Mouse (Mus musculus): ENCODE measurements around the gene Ugt1a10.
"Not testable (repeated sequence)": the region's sequence is repeated elsewhere in the genome, so short reads cannot be mapped to it uniquely, and the experiment has no call there.

Ugt1a10 gene

GRCm38 (mm10) chr1:88055088-88055487, at the start of gene Ugt1a10:
Gene Ugt1a10, plus strand, starts transcription at chr1:88055388.
- DNase-seq (ENCODE audit: low read depth, low spot score) = no peak

GRCm38 (mm10) chr1:88007692-88008210, 47.4 kb upstream of the Ugt1a10 start:
- no peak for DNase-seq (ENCODE audit: low read depth, low spot score)

DNA sequence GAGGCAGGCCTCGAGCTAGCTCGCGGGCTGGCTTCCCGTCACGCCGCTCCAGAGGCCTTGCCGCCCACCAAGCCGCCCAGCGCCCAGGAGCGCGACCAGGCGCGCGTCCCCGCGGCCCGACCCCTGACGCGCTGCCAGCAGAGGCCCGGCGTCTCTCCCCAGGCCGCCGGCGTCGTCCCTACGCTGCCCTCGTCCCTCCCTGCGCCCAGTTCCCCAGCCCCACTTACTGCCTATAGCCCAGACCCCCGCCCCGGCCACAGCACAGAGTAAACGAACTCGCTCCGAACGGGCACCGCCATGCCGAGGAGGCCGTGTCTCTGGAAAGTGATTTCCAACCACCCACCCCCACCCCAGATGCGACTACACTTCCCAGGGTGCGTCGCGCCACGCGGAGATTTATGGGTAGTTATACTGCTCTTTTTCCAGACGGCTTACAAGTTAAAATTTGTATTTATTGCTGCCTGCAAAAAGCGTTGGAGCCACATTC, 46.9 kb upstream of the Ugt1a10 start, which contains the start of gene Usp40:
Gene Usp40 (minus strand): TSS at position 341 of the 487 bp plus-strand sequence.
- peak; percentile 83 for DNase-seq (ENCODE audit: low read depth, low spot score)

DNA sequence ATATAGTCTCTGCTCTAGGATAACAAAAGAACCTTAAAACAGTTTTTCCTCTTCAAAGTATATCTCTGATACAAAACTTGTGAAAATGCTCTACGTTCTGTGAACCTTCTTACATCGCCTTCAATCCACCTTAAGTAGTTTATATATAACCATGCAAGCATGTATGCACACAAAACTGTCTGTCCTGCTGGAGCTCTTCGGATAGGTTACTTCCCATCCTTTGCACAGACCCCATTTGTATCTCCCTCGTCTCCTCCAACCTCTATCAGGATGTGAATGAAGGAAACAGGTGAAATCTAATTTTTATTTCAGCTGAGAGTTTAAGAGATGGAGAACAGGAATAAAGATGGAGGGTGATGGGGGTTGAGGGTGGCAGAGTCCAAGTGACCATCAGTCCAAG, 46.5 kb upstream of the Ugt1a10 start:
- no peak for DNase-seq (ENCODE audit: low read depth, low spot score)

- no peak for DNase-seq (ENCODE audit: low read depth, low spot score)
These were observed 45.7 kb upstream of the Ugt1a10 start for GRCm38 (mm10) chr1:88009521-88009920.

- no peak for DNase-seq (ENCODE audit: low read depth, low spot score)
These were observed 41.5 kb upstream of the Ugt1a10 start for GRCm38 (mm10) chr1:88013726-88014125.

GRCm38 (mm10) chr1:88014194-88014593, 41.0 kb upstream of the Ugt1a10 start:
- no peak for DNase-seq (ENCODE audit: low read depth, low spot score)

DNA sequence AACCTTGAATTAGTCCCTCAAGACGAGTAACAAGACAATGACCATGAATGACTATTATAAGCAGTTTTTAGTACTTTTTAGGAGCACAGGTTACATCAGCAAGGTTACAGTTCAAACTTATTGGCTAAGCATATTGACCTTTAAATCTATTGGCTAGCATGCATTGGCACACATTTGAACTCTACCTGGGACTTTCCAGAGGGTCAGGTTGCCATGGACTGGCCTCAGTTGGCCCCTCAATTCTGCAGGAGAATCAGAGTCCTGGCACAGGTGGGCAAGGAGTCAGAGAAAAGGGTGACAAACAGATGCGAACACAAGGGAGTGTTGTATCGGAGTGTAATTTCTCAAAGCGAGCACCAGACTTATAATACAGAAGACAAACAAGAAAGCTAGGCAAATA, 40.5 kb upstream of the Ugt1a10 start:
- no peak for DNase-seq (ENCODE audit: low read depth, low spot score)

DNA sequence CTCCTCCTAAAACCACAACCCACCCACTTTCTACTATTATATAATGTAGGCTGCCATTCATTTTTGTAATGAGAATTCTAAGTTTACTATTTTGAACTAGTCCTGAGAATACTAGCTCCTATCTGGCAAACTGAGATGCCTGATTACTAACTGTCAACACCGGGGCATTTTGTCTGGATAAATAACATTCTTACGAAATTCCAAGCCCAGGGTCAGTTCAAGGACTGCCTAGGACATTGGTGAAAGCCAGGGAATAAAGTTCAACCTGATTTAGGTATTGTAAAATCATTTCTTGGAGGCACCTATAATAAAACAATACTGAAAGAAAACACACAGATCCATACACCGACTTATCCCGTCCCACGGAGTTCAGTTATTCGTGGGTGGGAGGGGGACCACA, 39.8 kb upstream of the Ugt1a10 start:
- no peak for DNase-seq (ENCODE audit: low read depth, low spot score)

DNA sequence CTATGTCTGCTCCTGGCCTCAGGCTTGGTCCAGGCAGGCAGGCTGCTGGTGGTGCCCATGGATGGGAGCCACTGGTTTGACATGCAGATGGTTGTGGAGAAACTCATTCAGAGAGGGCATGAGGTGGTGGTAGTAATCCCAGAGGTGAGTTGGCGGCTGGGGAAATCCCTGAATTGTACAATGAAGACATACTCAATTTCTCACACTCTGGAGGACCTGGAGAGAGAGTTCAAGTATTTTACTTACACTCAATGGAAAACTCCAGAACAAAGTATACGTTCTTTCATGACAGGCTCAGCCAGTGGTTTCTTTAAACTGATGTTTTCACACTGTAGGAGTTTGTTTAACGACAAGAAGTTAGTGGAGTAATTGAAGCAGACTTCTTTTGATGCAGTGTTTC, 29.9 kb upstream of the Ugt1a10 start:
- not testable (repeated sequence) for DNase-seq (ENCODE audit: low read depth, low spot score)

DNA sequence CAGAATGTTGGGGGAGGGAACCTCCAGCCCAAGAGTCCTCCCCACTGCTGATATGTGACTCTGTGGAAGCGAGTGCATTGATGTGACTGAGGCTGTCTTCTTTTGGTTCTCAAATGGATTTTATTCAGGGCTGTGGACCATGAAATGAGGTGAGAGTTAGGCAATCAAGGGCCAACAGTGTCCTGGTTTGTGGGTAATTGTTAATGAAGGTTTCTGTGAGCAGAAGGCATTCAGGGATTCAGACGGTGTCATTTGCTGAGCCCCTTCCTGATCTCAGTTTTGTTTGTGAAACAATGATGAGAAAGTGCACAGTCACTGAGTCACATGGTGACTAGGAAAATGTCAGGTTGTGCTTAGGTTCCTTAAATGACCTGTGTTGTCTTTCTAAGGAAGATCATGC, 12.1 kb upstream of the Ugt1a10 start:
- DNase-seq (ENCODE audit: low read depth, low spot score) = not testable (repeated sequence)

- DNase-seq (ENCODE audit: low read depth, low spot score) = not testable (repeated sequence)
These were observed 10.3 kb upstream of the Ugt1a10 start for GRCm38 (mm10) chr1:88044832-88045437.

GRCm38 (mm10) chr1:88047408-88047807, 7.8 kb upstream of the Ugt1a10 start:
- not testable (repeated sequence) for DNase-seq (ENCODE audit: low read depth, low spot score)

- not testable (repeated sequence) for DNase-seq (ENCODE audit: low read depth, low spot score)
These were observed 11.4 kb downstream of the Ugt1a10 start for GRCm38 (mm10) chr1:88066472-88067102.

DNA sequence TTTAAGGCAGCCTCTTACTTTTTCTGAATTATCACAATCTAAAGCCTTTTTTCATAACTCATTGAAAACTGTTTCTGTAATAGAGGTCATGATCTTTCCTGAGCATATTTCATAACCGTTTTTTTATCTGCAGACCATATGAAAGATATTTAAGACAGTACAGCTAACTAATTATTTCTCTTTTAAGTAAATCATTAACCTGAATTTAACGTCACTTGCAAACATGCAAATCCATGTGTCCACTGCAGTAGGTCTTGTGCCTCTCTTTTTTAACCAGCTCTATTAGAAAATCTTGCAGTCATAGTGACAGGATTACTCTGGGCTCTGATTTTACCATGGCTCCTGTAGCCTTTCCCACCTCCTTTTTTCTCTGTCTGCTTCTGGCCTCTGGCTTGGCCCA, 15.3 kb downstream of the Ugt1a10 start, which contains the start of gene Ugt1a9:
Gene Ugt1a9 (plus strand): TSS at position 306 of the 400 bp plus-strand sequence.
- no peak for DNase-seq (ENCODE audit: low read depth, low spot score)

GRCm38 (mm10) chr1:88070902-88071301, 15.7 kb downstream of the Ugt1a10 start:
- no peak for DNase-seq (ENCODE audit: low read depth, low spot score)

- DNase-seq (ENCODE audit: low read depth, low spot score) = no peak
These were observed 19.3 kb downstream of the Ugt1a10 start for GRCm38 (mm10) chr1:88074471-88074870.

GRCm38 (mm10) chr1:88077128-88077527, 21.9 kb downstream of the Ugt1a10 start:
- DNase-seq (ENCODE audit: low read depth, low spot score) = no peak

DNA sequence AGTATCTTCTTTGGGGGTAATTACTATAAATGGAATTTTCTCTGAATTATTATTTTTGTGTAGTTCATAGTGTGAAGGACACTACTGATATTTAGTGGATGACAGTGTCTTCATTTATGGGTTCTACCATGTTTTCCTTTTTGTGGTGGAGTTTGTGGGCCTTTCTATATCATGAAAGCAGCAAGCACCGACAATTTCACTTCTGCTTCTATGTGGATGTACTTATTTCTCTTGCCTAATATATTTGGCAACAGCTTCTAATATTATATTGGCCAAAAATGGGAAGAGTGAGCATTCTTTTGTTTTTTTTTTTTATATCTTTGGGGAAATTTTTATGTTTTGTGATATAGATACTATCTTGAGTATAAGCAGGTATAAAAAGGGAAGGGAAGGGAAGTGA, 26.5 kb downstream of the Ugt1a10 start:
- DNase-seq (ENCODE audit: low read depth, low spot score) = no peak

GRCm38 (mm10) chr1:88086125-88086524, 30.9 kb downstream of the Ugt1a10 start:
- DNase-seq (ENCODE audit: low read depth, low spot score) = no peak

DNA sequence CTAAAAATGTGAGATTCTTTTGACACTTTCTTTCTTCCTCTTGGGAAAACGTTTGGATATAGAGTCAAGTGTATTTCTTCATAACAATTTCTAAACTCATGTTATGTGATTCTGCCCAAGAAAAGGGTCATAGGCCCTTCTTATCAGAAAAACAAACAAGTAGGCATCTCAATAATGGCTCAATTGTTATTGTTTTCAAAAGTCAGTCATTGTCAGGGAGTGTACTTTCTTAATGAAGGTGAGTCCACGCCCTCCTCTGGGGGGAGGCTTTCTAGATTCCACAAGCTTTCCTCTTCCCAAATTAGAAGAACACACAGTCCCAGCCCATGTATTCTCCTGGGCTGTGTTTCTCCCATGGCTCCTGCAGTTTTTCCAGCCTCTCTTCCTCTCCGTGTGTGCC, 32.3 kb downstream of the Ugt1a10 start, which contains the start of gene Ugt1a8:
Gene Ugt1a8 (plus strand): TSS at position 301 of the 400 bp plus-strand sequence.
- DNase-seq (ENCODE audit: low read depth, low spot score) = no peak

GRCm38 (mm10) chr1:88092341-88092740, 37.2 kb downstream of the Ugt1a10 start:
- DNase-seq (ENCODE audit: low read depth, low spot score) = no peak

GRCm38 (mm10) chr1:88094270-88094676, 39.1 kb downstream of the Ugt1a10 start:
- DNase-seq (ENCODE audit: low read depth, low spot score) = not testable (repeated sequence)

Measured in forelimb bud, embryonic 11.5 days (tissue).